Mouse (Mus musculus): Measurements from ENCODE around the gene Vmn1r118. TPM values are rescaled to one million over a fixed set of nuclear protein-coding genes. Genes with fewer than 3 reads are reported as not detected.
"Not testable (repeated sequence)": the region's sequence is repeated elsewhere in the genome, so short reads cannot be mapped to it uniquely, and the experiment has no call there.

Vmn1r118 gene
- not detected in 2 replicates for polyA plus RNA-seq (2011; ENCODE audit: insufficient read depth, insufficient read length, low replicate concordance, missing spikeins)

DNA sequence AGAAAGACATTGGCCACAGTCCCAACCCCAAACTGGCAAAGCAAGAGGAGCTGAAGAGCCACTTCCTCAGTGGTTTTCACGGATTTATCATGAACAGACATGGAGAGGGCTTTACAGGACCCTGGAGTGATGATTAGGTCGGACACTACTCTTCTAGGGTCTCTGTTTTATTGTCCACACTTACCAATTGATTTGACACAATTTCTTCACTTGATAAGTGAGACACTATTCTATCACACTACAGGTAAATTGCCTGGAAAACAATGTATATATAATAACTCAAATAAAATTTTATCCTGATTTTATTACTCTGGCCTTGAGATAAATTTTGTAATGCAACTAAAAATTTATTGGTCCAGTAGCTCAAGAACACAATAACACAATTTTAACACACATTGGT, at the start of gene Vmn1r118:
TSS of gene Vmn1r118 (minus strand) at position 101 of the 400 bp plus-strand sequence.
- H3K4me3 ChIP-seq (replicated peaks; ENCODE audit: control insufficient read depth, low read depth, low read length); H3K4me1 ChIP-seq (ENCODE audit: control insufficient read depth, insufficient read depth, low read length); H3K27ac ChIP-seq (ENCODE audit: control insufficient read depth, insufficient read depth, low read depth, low read length, poor library complexity): not testable (repeated sequence)
- WGBS = no CpG with 5 or more reads among the region's 2 CpGs

DNA sequence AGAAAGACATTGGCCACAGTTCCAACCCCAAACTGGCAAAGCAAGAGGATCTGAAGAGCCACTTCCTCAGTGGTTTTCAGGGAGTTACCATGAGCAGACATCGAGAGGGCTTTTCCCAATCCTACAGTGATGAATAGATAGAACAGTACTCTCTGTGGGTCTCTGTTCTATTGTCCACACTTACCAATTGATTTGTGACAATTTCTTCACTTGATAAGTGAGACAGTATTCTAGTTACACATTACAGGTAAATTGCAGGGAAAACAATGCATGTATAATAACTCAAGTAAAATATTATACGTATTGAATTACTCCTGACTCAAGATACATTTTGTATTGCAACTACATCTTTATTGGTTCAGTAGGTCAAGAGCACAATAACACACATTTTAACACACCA, 28.1 kb downstream of the Vmn1r118 start, which contains the start of gene Vmn1r117:
TSS of gene Vmn1r117 (minus strand) at position 101 of the 400 bp plus-strand sequence.
- not testable (repeated sequence) for H3K4me3 ChIP-seq (replicated peaks; ENCODE audit: control insufficient read depth, low read depth, low read length); H3K4me1 ChIP-seq (ENCODE audit: control insufficient read depth, insufficient read depth, low read length); H3K27ac ChIP-seq (ENCODE audit: control insufficient read depth, insufficient read depth, low read depth, low read length, poor library complexity)
- no CpG with 5 or more reads among the region's 2 CpGs for WGBS

GRCm38 (mm10) chr7:20871956-20872355, 40.2 kb downstream of the Vmn1r118 start, which contains the start of gene Vmn1r116:
TSS of gene Vmn1r116 (plus strand) at chr7:20872256.
- H3K4me3 ChIP-seq (replicated peaks; ENCODE audit: control insufficient read depth, low read depth, low read length); H3K4me1 ChIP-seq (ENCODE audit: control insufficient read depth, insufficient read depth, low read length); H3K27ac ChIP-seq (ENCODE audit: control insufficient read depth, insufficient read depth, low read depth, low read length, poor library complexity): not testable (repeated sequence)
- WGBS = 14% methylated on average over 3 of the region's 3 CpGs

Other genes with a start within 250 kb of the Vmn1r118 start
- not detected in 2 replicates for gene Vmn1r107, start 243.4 kb downstream of the Vmn1r118 start, polyA plus RNA-seq (2011; ENCODE audit: insufficient read depth, insufficient read length, low replicate concordance, missing spikeins)
- gene Vmn1r111, start 209.1 kb downstream of the Vmn1r118 start, polyA plus RNA-seq (2011; ENCODE audit: insufficient read depth, insufficient read length, low replicate concordance, missing spikeins) = not detected in 2 replicates
- gene Gm10668, start 181.7 kb downstream of the Vmn1r118 start, polyA plus RNA-seq (2011; ENCODE audit: insufficient read depth, insufficient read length, low replicate concordance, missing spikeins) = not detected in 2 replicates
- not detected in 2 replicates for gene Vmn1r112, start 141.2 kb downstream of the Vmn1r118 start, polyA plus RNA-seq (2011; ENCODE audit: insufficient read depth, insufficient read length, low replicate concordance, missing spikeins)
- gene Vmn1r113, start 125.1 kb downstream of the Vmn1r118 start, polyA plus RNA-seq (2011; ENCODE audit: insufficient read depth, insufficient read length, low replicate concordance, missing spikeins) = not detected in 2 replicates
- not detected in 2 replicates for gene Vmn1r114, start 100.2 kb downstream of the Vmn1r118 start, polyA plus RNA-seq (2011; ENCODE audit: insufficient read depth, insufficient read length, low replicate concordance, missing spikeins)
- not detected in 2 replicates for gene Vmn1r115, start 67.4 kb downstream of the Vmn1r118 start, polyA plus RNA-seq (2011; ENCODE audit: insufficient read depth, insufficient read length, low replicate concordance, missing spikeins)
- not detected in 2 replicates for gene Vmn1r116, start 40.1 kb downstream of the Vmn1r118 start, polyA plus RNA-seq (2011; ENCODE audit: insufficient read depth, insufficient read length, low replicate concordance, missing spikeins)
- not detected in 2 replicates for gene Vmn1r117, start 28.2 kb downstream of the Vmn1r118 start, polyA plus RNA-seq (2011; ENCODE audit: insufficient read depth, insufficient read length, low replicate concordance, missing spikeins)
- gene Vmn1r119, start 100.1 kb upstream of the Vmn1r118 start, polyA plus RNA-seq (2011; ENCODE audit: insufficient read depth, insufficient read length, low replicate concordance, missing spikeins) = not detected in 2 replicates
- not detected in 2 replicates for gene Vmn1r120, start 141.4 kb upstream of the Vmn1r118 start, polyA plus RNA-seq (2011; ENCODE audit: insufficient read depth, insufficient read length, low replicate concordance, missing spikeins)
- gene Vmn1r121, start 186.2 kb upstream of the Vmn1r118 start, polyA plus RNA-seq (2011; ENCODE audit: insufficient read depth, insufficient read length, low replicate concordance, missing spikeins) = not detected in 2 replicates
- gene Vmn1r122, start 221.8 kb upstream of the Vmn1r118 start, polyA plus RNA-seq (2011; ENCODE audit: insufficient read depth, insufficient read length, low replicate concordance, missing spikeins) = not detected in 2 replicates
- gene Vmn1r123, start 249.8 kb upstream of the Vmn1r118 start, polyA plus RNA-seq (2011; ENCODE audit: insufficient read depth, insufficient read length, low replicate concordance, missing spikeins) = not detected in 2 replicates

Measured in bone marrow, adult 2 months (tissue).